Mouse (Mus musculus): ENCODE measurements around the gene Psmb2.

- TF ChIP-seq CTCF (IDR thresholded peaks at IDR 0.05; ENCODE audit: low read depth, low read length) (no peak), POLR2A (IDR thresholded peaks at IDR 0.05; ENCODE audit: extremely low read depth, insufficient read depth, low read length) (no peak)
Measured at GRCm38 (mm10) chr4:126732531-126733380, 55.3 kb downstream of the Psmb2 start.
